Mouse (Mus musculus) v-Abl transformed pro-B cells (cell line): ENCODE results near the gene BC017158.

Experiments used
- in situ Hi-C, 2 experiments: fragments of 400-800 bp; cut with MboI; formaldehyde crosslinking; loops; one replicate each; pipeline ENCODE4 v1.15.1; 2025; ENCODE audit not compliant: unreplicated experiment in 2 of 2

BC017158 gene

DNA sequence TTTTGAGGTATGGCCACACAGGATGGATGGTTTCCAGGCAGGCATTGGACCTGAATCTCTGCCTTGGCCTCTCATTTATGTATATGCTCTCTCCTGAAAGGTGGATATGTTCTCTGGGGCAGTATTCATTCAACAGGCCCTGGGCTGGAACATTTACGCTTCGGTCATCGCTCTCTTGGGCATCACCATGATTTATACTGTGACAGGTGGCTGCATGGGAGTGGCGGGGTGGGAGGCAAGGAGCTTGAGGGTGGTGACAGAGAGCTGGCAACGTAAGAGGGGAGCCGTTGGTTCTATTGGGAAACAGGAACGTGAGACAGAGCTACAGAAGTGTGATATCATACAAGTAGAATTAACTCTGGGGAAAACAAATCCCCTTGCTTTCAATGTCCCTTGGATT lies 30.2 kb downstream of the BC017158 start:
- in situ Hi-C loops, result no loop called here

DNA sequence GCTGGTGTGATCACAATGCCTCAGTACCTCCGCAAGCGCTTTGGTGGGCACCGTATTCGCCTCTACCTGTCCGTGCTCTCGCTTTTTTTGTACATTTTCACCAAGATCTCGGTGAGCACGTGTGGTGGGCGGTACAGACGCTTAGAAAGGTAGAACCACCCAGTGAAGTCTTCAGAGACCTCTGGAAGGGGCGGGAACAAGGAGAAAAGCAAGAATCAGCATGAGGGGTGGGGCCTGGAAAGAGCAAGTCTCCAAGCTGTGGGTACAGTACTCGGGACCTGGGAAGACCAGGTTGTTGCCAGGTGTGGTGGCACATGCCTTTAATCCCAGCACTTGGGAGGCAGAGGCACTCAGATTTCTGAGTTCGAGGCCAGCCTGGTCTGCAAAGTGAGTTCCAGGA lies 30.6 kb downstream of the BC017158 start:
- in situ Hi-C loops, result no loop called here

DNA sequence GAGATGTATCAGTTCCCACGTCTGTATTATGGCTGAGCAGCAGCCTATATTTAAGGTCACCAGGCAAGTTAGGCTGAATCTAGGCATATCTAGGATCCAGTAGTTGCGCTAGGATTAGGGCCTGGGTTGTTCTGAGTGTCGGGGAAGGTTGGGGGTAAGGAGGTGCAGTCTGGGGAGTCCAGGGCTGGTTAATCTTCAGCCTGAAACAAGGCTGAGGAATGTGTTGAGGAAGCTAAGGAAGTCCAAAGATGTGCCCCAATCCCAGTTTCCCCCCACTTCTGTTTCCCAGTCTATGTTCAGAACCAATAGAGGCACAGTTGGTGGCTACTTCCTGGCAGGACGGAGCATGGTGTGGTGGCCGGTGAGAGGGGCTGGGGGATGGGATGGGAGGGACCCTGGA lies 31.9 kb downstream of the BC017158 start:
- in situ Hi-C loops, result no loop called here

DNA sequence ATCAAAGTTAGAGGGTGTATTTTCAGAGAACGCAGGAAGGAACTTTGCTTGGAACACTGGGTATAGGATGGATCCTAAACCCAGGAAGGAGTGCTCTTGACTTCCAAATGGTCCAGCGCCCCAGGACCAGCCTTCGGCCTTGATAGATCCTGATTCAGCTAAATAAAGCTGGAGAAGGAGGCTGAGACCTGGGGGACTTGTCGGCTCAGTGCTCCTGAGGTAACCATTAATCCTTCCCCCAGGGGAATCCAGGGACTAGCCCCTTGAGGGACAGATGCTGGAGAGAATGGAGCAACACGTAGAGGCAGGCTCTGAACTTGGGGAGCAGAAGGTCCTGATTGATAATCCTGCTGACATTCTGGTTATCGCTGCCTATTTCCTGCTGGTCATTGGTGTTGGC lies 32.6 kb downstream of the BC017158 start, which contains the start of gene Slc5a2:
Gene Slc5a2, plus strand, starts transcription at position 247 of the 400 bp plus-strand sequence.
- in situ Hi-C loops, result no loop called here

DNA sequence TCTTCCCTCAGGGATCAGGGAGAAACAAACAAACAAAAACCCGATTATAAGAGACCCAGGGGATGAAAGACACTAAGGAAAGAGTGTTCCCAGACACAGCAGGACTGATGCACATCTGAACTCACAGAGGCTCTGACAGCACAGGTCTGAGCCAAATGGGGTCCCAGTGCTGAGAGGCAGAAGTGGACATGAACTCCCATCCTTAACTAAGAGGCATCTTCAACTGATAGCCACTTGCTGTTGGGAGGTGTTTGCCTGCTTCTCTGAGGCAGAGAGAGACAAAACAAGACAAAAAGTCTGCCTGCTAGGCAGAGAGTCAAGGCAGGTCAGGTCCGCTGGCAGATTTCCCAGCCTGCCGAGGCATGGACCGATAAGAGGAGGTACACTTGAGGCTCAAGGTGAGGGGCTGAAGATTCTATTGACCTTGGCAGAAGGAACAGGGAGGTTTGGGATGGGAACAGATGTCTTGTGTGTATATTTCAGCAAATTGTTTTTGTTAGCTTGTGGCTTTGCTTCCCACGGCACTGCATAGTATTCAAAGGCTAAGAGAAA lies 41.1 kb downstream of the BC017158 start:
- in situ Hi-C loops, result no loop called here

DNA sequence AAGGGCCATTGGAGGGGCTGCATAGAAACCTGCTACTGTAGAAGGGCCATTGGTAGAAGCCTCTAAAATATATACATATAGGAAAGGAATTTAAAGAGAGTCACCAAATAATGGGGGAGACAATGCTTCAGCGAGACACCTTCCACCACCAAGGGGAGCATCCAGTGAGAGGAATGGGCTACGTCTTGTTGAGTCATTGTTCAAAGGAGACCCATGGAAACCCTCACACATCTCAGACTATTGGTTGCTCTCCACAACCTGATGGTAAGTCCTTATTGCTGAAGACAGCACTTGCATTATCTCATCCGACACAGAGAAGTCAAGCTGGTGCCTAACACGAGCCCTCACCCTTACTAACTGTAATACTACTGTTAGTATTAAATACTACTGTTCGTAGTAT lies 42.2 kb downstream of the BC017158 start:
- in situ Hi-C loops, result no loop called here

DNA sequence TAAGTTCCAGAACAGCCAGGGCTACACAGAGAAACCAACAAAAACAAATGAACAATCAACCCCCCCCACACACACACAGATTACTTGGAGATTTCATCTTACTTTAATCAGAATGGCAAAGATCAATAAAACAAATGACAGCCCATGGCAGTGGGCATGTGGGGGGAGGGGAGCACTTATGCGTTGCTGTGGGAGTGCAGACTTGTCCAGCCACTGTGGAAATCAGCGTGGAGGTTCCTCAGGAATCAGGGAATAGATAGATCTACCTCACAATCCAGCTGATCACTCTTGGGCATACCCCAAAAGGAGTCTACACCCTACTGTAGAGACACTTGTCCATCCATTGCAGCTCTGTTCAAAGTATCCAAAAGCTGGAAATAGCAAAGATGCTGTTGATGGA lies 43.0 kb downstream of the BC017158 start:
- in situ Hi-C loops, result no loop called here

DNA sequence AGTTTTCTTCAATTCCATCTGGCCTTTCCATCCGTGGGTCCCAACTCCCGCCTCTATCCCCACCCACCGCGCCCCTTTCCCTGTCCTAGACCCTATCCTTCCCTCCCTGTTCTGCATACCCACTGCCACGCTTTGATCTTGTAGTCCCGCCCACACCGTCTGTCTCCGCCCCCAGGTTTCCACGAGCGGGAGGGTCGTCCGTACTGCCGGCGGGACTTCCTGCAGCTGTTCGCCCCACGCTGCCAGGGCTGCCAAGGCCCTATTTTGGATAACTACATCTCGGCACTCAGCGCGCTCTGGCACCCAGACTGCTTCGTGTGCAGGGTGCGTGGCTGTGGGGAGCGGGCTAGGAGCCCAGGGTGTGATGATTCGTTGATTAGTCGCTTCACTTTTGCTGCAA lies 45.4 kb downstream of the BC017158 start:
- in situ Hi-C loops, result no loop called here

DNA sequence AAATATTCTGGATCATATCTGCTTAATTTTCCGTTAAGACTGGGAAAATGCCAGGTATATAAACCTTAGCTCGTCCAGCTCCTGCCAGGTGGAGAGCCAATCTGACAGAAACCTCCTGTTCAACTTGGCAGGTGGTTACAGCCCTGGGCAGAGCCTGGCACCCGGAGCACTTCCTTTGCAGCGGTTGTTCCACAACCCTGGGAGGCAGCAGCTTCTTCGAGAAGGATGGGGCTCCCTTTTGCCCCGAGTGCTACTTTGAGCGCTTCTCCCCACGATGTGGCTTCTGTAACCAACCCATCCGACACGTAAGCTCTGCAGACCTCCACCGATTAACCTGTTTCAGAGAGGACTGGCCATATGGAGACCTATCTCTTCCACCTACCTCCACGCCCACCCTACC lies 46.0 kb downstream of the BC017158 start:
- in situ Hi-C loops, result no loop called here

DNA sequence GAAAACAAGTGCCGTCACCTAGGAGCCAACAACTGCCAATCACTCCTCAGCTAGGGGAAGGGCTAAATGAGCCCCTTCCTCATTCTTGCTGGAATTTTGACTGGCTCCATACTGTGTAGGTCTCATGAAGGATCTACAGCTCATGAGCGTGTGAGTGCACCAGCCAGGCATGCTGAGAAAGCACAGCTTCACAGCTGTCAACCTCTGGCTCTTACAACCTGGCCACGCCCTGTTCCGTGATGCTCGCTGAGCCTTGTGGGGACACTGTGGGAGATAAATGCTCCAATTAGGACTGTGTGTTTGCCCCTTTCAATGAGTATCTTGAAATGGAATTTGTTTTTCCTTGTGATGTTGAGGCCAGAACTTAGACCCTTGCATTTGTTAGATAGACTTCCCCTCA lies 48.0 kb downstream of the BC017158 start:
- in situ Hi-C loops, result loop anchor here (5.0 to 10.0 kb wide), 2 partner anchors 97 to 455 kb away; no protein-coding TSS in a partner anchor

DNA sequence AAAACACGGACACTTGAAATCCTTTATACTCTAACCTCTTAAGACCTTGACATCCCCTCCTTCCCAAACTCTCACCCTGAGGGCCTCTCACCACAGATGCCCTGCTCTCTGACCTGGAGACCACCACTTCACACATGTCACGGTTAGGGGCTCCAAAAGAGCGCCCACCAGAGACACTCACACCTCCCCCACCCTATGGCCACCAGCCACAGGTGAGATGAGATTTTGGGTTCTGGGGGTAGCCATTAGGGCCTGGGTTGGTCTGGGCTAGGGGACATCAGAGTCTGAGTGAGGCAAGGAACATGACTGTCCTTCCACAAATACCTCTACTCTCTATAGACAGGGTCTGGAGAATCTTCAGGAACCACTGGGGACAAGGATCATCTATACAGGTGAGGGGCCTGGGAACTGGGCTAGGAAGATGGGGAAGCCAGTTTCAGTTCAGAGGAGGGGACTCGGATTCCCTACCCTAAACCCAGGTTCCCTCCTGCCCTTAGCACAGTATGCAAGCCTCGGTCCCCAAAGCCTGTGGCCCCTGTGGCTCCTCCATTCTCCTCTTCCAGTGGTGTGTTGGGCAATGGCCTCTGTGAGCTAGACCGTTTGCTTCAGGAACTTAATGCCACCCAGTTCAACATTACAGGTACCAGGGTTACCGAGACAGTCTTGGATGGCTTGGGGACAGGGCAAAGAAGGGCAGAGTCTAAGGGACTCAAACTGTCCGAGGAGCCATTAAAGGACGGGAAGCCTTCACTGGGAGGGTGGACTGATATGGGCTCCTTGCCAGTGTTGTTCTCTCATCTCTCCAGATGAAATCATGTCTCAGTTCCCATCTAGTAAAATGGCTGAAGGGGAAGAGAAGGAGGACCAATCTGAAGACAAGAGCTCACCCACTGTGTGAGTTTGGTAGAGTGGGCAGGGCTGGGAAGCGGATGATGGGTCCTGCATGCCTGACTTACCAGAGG lies 49.6 kb downstream of the BC017158 start:
- in situ Hi-C loops, result loop anchor here (5.0 to 10.0 kb wide), 2 partner anchors 99 to 456 kb away; no protein-coding TSS in a partner anchor

DNA sequence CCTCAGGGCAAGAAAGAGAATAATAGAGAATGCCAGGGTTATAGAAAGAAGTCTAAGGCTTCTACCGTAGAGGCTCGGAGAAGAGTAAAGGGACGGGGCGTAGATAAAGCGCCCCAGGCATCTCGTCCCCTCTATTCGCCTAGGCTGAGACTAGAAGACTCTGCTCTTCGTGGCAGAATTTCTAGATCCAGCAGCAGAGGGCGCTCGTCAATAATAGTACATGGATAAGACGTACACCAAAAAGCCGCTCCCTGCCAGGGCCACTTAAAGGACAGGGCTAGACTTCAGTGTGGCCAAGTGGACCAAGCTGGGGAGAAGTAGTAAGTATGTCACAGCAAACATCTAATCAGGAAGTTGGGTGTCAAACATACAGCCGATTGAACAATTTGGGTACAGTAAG lies 50.5 kb downstream of the BC017158 start:
- in situ Hi-C loops, result loop anchor here (5.0 to 10.0 kb wide), 2 partner anchors 100 to 457 kb away; no protein-coding TSS in a partner anchor

DNA sequence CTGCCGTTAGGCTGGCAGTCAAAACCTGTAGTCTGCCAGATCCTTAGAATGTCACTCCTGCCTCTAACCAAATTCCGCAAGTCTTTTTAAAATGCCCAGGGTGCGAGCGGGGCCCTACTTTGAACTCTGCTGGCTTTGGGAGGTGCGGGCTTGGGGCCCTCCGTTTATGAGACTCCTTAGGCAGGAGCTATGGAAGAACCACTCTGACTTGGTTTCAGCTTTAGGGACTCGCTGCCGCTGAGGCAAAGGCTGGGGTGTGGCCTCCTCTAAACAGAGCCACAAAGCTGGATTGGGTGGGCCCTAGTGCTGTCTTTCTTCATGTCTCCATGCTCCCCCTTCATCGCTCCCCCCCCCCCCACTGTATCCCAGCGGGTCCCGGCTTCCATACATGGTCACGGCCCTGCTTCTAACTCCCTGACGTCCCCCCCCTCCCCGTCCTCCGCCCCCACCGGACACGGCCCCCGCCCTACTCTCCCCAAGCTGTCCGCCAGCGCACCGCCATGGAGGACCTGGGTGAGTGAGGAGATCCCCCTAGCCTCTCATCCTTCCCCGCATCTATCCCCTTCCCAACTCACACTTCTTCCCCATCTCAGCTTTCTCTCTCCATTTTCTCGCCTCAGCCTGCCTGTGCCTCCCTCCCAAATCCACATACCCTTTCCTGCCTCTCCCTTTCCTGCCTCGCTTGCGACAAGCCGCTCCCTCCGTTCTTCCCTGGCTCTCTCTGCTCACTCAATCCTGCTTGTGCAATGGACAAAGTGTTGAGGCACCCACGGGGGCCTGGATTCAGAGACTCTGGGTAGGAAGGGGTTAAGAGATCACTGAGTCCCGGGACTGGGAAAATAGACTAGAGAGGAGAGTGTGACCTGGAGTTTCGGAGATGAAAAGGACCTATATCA lies 51.2 kb downstream of the BC017158 start, which contains the start of gene Tgfb1i1:
Gene Tgfb1i1, plus strand, starts transcription at position 317 of the 896 bp plus-strand sequence.
- in situ Hi-C loops, result loop anchor here (5.0 to 10.0 kb wide), 2 partner anchors 101 to 458 kb away; no protein-coding TSS in a partner anchor

DNA sequence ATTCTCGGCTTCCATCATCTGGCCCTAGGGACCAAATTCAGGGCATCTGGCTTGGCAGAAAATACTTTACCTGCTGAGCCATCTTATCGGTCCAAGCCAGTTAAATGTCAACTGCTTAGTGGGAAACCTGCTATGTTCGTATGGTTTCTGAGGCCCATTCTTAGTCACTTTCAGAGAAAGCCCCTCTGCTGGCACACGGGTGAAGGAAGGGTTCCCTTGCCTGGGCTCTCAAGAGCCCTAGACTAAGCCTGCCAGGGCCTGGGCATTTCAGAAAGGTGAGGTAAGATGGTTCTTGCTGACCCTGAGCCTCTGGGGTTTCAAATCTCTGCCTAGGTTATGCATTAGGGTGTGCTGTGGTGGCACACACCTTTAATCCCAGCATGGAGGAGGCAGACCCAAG lies 52.4 kb downstream of the BC017158 start:
- in situ Hi-C loops, result loop anchor here (5.0 to 10.0 kb wide), 2 partner anchors 102 to 459 kb away; no protein-coding TSS in a partner anchor

DNA sequence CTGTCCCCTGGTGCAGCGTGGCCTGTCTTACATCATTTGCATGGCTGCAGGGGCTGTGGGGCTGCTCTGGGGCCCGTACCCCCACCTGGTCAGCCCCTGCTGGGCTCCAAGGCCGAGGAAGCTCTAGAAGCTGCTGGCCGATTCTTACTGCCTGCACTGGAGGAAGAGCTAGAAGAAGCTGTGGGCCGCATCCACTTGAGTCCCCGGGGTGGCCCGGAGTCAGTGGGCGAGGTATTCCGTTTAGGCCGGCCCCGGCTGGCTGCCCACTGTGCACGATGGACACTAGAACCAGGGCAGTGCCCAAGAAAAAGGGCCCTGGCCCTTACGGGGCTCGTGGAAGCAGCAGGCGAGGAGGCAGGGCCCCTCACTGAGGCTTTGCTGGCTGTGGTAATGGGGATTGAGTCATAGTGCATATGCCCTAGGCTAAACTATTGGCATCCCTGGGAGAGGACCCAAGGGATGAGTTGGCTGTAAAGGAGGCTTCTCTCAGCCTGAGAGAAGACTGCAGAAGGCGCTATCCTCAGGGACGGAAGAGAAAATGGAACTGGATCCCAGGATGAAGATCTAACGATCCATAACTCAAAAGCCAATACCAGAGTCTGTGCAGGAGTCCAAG lies 53.5 kb downstream of the BC017158 start:
- in situ Hi-C loops, result loop anchor here (5.0 to 10.0 kb wide), 3 partner anchors 103 to 460 kb away; no protein-coding TSS in a partner anchor

DNA sequence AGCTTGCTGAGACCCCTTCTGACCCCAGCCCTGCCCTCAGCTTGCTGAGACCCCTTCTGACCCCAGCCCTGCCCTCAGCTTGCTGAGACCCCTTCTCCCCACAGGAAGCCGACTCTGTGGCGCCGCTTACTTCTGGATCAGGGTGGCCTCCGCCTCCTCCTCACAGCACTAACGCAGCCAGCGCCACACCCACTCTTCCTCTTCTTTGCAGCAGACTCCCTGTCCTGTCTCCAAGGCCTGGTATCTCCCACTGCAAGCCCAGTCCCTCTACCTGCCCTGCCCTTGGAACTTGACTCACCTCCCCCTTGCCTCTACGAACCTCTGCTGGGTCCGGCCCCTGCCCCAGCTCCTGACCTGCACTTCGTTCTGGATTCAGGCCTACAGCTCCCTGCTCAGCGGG lies 54.0 kb downstream of the BC017158 start:
- in situ Hi-C loops, result loop anchor here (5.0 to 10.0 kb wide), 2 partner anchors 458 to 461 kb away; no protein-coding TSS in a partner anchor

DNA sequence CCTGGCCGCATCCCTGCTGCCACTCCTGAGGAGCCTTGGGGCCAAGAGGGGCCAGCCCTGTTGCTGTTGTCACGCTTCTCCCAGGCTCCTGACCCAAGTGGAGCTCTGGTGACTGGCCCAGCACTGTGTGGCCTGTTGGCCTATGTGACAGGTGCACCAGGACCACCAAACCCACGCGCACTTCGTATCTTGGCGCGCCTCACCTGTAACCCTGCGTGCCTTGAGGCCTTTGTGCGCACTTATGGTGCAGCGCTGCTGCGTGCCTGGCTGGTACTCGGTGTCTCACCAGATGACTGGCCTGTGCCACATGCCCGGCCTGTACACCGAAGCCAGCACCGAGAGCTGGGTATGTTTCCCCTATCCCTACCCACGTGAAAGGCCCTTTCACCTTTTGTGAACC lies 55.6 kb downstream of the BC017158 start:
- in situ Hi-C loops, result loop anchor here (5.0 to 10.0 kb wide), 2 partner anchors 460 to 462 kb away; no protein-coding TSS in a partner anchor

DNA sequence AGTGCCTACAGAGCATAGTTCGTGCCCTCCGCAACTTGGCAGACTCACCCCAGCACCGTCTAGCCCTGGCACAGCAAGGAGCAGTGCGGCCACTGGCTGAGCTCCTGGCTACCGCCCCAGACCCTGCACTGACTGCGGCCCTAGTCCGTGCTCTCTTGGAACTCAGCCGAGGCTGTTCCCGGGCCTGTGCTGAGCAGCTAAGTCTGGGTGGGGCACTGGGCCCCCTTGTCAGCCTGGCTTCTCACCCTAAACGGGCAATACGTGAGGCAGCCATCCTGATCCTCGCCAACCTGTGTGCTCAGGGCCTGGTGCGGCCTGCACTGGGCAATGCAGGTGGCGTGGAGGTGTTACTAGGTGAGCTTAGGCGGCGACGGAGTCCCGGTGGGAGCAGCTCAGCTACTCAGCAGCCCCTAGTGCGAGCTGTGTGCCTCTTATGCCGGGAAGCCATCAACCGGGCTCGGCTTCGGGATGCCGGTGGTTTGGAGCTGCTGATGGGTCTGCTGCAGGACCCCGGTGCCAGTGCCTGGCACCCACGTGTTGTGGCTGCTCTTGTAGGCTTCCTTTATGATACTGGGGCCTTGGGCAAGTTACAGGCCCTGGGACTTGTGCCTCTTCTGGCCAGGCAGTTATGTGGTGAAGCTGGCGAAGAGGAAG lies 57.7 kb downstream of the BC017158 start:
- in situ Hi-C loops, result loop anchor here (5.0 to 10.0 kb wide), 2 partner anchors 462 to 465 kb away; no protein-coding TSS in a partner anchor

DNA sequence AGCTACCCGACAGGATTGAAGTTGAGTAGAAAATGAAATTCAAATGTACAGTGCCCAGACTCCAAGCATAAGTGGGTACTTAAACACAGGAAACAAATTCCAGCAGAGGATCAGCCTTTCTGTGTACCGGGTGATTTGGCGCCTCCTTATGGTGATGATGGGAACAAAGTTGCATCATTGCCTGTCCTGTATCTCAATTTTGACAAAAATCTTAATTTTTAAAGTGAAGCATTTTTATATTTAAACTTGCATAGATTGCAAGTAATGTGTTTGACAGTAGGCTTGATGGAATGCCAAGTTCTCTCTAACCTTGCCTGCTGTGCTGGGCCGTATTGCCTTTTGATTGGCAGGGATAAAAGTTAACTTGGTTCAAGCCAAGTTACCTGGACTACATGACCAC lies 59.0 kb downstream of the BC017158 start:
- in situ Hi-C loops, result loop anchor here (10.0 kb wide), 2 partner anchors 464 to 574 kb away; partner anchors contain the start of gene Setd1a (in 1 of the 2)
